12 mouse cellular contexts compared by ENCODE assay signal in the genomic region with DNA sequence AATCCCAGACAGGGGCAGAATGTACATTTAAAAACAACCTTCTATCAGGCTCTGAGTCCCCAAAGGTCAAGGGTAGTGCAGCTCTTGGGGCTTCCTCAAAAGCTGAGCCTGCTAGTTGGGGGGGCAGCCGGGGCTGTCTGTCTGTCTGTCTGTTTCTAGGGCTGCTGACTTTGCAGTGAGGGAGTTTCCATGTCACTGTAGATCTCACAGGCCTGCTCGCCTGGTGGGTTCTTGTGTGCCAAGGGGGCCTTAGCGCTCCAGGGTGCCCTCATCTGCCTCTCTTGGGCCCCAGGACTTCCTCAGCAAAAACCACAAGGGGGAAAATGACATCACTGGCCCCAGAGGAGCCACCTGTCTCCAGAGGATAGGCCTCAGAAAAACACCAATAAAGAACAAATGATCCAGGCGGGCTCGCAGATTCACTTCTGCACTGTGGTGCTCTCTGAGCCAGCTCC. TPM values are rescaled to one million over a fixed set of nuclear protein-coding genes. Genes with fewer than 3 reads are reported as not detected.
DNase-seq lines count a peak whose midpoint lies in the region; ATAC-seq and TF ChIP-seq lines count a peak whose summit lies in the region.
"Had no signal": no experiment of that assay in that cellular context is flagged by ENCODE, and none has a peak within 500 bp of the region (broad histone marks: within the 10 kb centered on the region; RNA-seq: fewer than 3 reads in every experiment).

No protein-coding gene starts in this region.

- peaks cover 34% of the 10 kb centered on the region for H3K36me3 ChIP-seq in heart, postnatal 0 days (replicated peaks; ENCODE audit: control insufficient read depth, insufficient read depth, low read length)

- H3K27me3 ChIP-seq in heart, postnatal 0 days (ENCODE audit: control insufficient read depth, insufficient read depth, low read length), result no peaks in the 10 kb centered on the region
- H3K27me3 ChIP-seq: neural tube, embryonic 13.5 days; Patski had no signal

- 65% methylated on average over 5 of the region's 5 CpGs for WGBS in heart, postnatal 0 days

- H3K27ac ChIP-seq in heart, postnatal 0 days (ENCODE audit: low read depth), result peak overlapping the region; percentile 23; the same call in 1 of the 2 replicates
- H3K27ac ChIP-seq: hindbrain, embryonic 14.5 days; neural tube, embryonic 13.5 days had no signal

- TF ChIP-seq EP300 in heart, postnatal 0 days (IDR thresholded peaks at IDR 0.05; ENCODE audit: low read depth), result no peak

- no peak for DNase-seq in heart, postnatal 0 days (ENCODE audit: low spot score)
- DNase-seq in heart, postnatal 4 days, result no peak
- peak; percentile 74 for DNase-seq in CD4-positive, CD25-positive, alpha-beta regulatory T cell, adult 2 months (ENCODE audit: low read depth, low spot score)
- DNase-seq in c-Kit-positive CD71-negative TER-119-negative erythroid progenitor cells, embryonic 14.5 days (ENCODE audit: low read depth), result peak; percentile 79
- DNase-seq in spleen, postnatal 14 days (ENCODE audit: low spot score in 2 of 2), result peak; percentile 33 to 55
- no peak for DNase-seq in gastrocnemius, postnatal 10 days
- no peak for DNase-seq in kidney, adult 18-20 months
- DNase-seq in layer of hippocampus, postnatal 25 days (ENCODE audit: extremely low spot score in 1 of 2, low spot score in 1 of 2), result no peak
- DNase-seq: cerebellum, postnatal 14 days had no signal

- no peak overlapping the region for H3K4me3 ChIP-seq in heart, postnatal 0 days (ENCODE audit: low read depth, low read length)
- H3K4me3 ChIP-seq: neural tube, embryonic 13.5 days had no signal

- no peaks in the 10 kb centered on the region for H3K4me1 ChIP-seq in heart, postnatal 0 days (ENCODE audit: control insufficient read depth, insufficient read depth)

- no peaks in the 10 kb centered on the region for H3K9me3 ChIP-seq in heart, postnatal 0 days (replicated peaks; ENCODE audit: control insufficient read depth, low read length)
- H3K9me3 ChIP-seq: neural tube, embryonic 13.5 days had no signal

- H3K4me2 ChIP-seq in heart, postnatal 0 days (ENCODE audit: low read depth, low read length), result no peak overlapping the region
- H3K4me2 ChIP-seq: hindbrain, embryonic 14.5 days; neural tube, embryonic 13.5 days had no signal

- no peak for ATAC-seq in heart, postnatal 0 days (ENCODE audit: insufficient read depth, low read depth)
- ATAC-seq: Patski had no signal

- H3K9ac ChIP-seq in heart, postnatal 0 days (replicated peaks; ENCODE audit: low read depth, low read length), result no peak overlapping the region
- H3K9ac ChIP-seq: hindbrain, embryonic 14.5 days; neural tube, embryonic 13.5 days had no signal

- TF ChIP-seq CTCF in heart, postnatal 0 days (IDR thresholded peaks at IDR 0.05; ENCODE audit: low read depth), result no peak

RNA-seq across cellular contexts. Expression of a gene that starts 32.9 kb away (rescaled TPM):
- total RNA-seq in heart, postnatal 0 days (2014; rRNA removed; ENCODE audit: low replicate concordance), result 136 and 138 TPM in 2 replicates
- polyA plus RNA-seq in heart, postnatal 0 days (2015; fragmentation: Nextera tagmentation; extraction: Ambion mirVana), result 15.7 and 15.9 TPM in 2 replicates
- total RNA-seq in heart, postnatal 4 days (2021), result 100 to 1,000 TPM; 140 to 141 TPM
- total RNA-seq in gastrocnemius, postnatal 10 days (2021), result 10 to 100 TPM; 64.1 to 94.7 TPM
- 100 to 1,000 TPM; 658 to 741 TPM for total RNA-seq in layer of hippocampus, postnatal 25 days (2021)

Comparison
In these comparisons a context has a peak if more than half of its experiments do, and no peak if none do; other contexts are left out.
1. DNase-seq: peak in CD4-positive, CD25-positive, alpha-beta regulatory T cell, adult 2 months (single experiment), c-Kit-positive CD71-negative TER-119-negative erythroid progenitor cells, embryonic 14.5 days (single experiment) and spleen, postnatal 14 days (2 of 2); none in heart, postnatal 0 days (single experiment), heart, postnatal 4 days (single experiment), gastrocnemius, postnatal 10 days (single experiment), kidney, adult 18-20 months (single experiment) and layer of hippocampus, postnatal 25 days (0 of 2).